Mouse (Mus musculus): ENCODE measurements around the gene Patl2.
"Not testable (repeated sequence)": the region's sequence is repeated elsewhere in the genome, so short reads cannot be mapped to it uniquely, and the experiment has no call there.

Patl2 gene

DNA sequence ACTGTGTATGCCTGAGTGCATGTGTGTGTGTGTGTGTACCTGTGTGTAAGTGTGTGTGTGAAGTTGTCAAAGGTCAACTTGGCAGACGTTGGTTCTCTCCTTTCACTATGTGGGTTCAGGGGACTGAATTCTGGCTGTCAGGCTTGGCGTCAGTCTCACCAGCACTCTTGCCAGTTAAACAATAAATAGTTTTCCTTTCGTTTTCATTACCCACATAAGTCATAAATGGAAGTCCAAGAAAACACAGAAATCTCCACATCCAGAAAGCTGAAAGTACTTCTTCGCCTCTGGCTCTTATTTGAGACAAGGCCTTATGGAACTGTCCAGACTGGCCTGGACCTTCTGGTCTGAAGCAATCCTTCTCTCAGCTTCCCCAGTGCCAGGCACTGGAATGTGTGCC lies 40.2 kb downstream of the Patl2 start:
- DNase-seq (ENCODE audit: low spot score in 2 of 2) = no peak

DNA sequence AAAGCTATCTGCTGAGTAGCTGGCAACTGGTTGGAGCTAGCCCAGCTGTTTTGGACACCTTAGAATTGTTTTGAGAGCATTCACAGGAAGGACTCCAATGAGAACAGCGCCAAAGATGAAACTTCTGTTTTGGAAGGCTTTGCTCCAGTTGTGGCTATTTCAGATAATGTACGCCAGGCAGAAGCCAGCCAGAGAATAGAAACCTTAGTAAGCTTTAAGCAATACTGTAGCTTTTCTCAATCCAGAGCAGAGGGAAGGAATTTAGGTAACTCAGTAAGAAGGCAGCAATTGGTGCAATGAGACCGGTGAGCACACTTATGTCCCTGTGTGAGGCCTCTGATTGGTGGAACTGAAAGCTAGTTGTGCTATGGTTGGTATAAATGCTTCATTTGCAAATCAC lies 42.9 kb downstream of the Patl2 start:
- no peak for DNase-seq (ENCODE audit: low spot score in 2 of 2)

DNA sequence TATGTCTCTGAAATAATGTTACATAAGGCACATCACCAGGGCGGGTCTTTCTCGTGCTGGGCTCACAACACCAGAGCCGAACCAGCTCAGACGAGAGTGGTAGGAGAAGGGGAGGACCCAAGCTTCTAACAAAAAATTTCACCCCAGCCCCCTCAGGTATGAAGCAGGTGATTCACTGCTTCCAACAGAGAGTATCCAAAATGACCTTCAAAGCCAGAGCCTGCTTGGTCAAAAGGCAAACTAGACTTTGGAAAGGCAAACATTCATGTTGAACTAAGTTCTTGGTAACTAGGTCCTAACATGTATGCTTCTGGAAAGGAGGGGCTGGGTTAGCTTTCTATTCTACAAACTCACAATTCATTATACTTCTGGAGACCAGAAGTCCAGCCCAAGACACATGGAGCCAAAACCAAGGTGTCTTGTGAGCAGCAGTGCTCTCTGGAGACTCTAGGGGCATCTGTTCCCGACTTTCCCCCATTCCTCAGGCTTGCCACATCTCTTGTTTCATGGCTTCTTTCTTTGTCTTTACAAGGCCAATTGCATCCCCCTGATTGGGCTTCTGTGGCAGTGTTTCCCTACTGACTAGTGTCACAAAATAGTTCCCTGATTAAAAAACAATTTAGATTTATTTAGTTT lies 44.5 kb downstream of the Patl2 start:
- no peak for DNase-seq (ENCODE audit: low spot score in 2 of 2)

DNA sequence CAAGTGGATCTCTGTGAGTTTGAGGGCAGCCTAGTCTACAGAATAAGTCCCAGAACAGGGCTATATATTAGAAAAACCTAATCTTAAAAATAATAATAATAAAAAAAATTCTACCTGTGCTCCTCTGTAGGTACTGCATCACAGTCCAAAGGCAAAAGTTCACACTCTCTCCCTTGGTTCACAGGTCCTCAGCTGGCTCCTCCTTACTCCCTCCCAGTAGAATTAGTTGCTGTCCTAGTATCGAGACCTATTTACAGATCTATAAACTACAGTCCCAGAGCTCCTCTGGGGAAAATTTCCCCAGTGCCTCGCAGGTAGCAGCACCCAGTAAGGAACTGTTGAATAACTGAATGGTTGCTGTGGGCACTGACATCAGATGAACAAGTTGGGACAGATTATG lies 45.2 kb downstream of the Patl2 start:
- DNase-seq (ENCODE audit: low spot score in 2 of 2) = no peak

DNA sequence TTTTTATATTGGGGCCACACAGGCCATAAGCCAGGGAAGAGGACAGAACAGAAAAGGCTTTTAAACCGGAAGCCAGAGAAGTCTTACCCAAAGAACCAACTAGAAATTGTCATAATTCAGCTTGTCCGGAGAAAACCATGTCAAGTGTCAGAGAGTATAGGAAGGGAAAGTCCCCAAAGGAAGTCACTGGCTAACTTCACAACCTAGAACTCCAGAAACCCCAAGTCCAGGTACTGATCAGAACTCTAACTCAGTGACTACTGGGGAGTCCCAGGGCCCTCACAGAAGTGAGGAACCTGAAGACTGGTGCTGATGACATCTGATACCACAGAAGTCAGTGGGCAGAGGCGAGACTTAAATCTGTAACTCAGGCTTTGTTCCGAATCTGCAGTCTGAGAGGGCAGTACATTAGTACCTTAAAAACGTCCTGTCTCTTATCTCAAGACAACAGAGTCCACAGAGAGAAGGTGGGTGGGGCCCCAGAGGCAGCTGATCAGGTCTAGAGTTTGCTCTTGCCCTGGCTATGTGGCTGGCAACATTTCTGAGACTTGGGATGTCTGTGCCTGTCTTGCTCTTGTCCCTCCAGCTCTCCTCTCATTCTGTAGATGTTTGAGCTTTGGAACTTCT lies 48.0 kb downstream of the Patl2 start:
- DNase-seq (ENCODE audit: low spot score in 2 of 2) = no peak

DNA sequence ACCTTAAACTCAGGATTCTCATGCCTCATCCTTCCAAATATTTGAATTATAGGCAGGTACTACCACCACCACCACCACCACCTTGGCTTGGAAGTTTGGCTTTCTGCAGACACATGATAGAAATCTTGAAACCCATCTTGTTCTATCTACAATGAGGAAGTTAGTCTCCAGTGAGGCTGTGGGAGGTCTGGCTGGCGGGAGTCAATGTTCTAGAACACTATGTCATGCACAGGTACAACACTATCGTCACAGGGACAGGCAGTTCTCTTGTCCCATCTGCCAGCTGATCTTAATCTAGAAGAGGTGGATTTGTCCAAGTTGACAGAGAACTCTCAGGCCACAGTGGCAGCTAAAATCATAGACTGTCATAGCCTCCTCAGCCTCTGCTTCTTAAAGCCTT lies 53.4 kb downstream of the Patl2 start:
- no peak for DNase-seq (ENCODE audit: low spot score in 2 of 2)

DNA sequence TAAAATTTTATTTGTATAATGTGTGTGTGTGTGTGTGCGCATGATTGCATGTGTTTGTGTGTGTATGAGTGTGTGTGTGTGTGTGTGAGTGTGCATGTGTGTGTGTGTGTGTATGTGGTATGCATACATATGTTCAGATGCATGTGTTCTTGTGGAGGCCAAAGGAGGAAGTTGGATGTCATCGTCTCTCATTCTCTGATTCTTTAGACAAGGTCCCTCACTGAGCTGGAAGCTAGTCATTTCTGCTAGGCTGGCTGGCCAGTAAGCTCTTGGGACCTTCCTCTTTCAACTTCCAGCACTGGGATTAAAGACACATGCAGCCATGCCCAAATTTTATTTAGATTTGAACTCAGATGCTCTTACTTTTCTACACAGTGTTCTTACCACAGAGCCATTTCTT lies 53.9 kb downstream of the Patl2 start:
- no peak for DNase-seq (ENCODE audit: low spot score in 2 of 2)

DNA sequence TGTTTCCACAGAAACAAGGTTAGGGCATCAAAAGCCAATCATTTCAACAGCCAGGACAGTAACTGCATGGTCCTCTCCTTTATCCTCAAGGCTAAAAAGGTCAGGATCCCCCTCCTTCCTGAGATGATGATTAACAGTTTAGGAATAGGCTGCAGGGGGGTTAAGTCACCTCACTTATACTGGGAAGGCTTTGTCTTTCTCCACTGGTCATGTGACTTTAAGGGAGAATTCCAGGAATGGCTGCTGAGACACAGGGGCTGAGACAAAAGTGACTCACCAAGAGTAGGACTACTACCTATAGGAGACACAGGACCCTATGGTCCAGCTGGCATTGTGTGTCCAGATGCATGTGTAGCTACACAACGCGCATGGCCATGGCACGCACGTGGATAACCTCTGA lies 58.4 kb downstream of the Patl2 start:
- DNase-seq (ENCODE audit: low spot score in 2 of 2) = no peak

DNA sequence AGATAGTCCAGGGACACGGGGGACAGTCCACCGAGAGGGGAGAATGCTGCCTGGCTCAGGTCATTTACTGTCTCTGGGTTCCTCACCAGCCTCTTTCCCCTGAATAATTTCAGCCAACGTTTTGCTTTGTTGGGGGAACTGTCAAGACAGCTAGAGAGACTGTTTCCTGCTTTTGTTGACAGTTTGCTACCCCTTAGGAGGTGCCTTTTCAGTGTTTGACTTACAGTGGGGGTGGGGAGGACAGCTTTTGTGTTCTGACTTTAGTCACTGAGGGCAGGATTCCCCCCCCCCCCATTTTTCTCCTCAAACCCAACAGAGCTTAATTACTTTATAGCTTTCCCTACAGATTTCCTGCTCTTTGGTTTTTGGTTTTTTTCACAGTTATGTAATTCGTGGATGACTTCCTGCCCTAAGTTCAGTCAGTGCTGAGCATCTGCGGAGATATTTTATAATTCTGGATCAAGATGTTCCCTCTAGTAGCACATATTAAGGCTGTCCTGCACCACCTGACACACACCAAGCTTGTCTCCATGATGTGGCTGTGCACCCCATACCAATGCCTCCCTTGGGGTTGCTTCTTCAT lies 59.1 kb downstream of the Patl2 start:
- DNase-seq (ENCODE audit: low spot score in 2 of 2) = no peak

DNA sequence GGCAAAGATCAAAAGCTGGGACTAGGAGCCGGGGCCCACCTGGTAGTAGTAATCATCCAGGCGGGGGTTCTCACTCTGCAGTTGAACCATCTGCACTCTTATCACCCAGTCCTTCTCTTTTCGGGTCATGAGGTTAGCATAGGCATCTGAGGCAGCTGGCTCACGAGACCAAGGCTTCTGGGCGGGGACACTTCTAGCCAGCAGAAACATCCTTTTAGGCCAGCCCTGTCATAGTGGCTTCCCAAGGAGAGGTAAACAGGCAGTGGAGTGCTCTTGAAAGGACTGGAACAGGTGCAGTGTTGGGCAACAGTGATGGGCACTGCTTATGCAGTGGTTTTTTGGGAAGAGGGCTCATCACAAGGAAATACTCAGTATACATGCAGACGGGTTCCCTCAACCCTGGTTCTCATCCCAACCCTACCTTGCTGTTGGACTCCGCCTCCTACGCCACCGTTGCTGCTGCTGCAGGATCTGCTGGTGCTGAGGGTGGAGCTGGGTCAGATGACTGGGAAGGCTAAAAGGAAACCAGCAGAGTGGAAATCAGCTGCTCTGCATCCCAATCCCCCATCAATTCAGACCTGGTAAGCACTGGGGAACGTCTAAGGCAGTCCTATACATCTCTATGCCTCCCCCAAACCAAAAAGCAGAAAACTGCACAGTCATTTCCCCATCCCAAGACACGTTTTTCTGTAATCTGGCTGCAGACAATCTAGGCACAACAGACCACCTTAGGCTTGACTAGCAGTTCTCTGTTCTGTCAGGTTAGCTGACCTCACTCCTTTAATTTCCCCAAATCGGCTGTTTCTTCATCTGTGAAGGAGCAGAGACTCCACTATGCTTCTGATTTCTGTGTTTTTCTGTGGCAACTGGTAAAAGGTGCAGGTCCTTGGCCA lies 60.1 kb downstream of the Patl2 start:
- DNase-seq (ENCODE audit: low spot score in 2 of 2) = no peak

DNA sequence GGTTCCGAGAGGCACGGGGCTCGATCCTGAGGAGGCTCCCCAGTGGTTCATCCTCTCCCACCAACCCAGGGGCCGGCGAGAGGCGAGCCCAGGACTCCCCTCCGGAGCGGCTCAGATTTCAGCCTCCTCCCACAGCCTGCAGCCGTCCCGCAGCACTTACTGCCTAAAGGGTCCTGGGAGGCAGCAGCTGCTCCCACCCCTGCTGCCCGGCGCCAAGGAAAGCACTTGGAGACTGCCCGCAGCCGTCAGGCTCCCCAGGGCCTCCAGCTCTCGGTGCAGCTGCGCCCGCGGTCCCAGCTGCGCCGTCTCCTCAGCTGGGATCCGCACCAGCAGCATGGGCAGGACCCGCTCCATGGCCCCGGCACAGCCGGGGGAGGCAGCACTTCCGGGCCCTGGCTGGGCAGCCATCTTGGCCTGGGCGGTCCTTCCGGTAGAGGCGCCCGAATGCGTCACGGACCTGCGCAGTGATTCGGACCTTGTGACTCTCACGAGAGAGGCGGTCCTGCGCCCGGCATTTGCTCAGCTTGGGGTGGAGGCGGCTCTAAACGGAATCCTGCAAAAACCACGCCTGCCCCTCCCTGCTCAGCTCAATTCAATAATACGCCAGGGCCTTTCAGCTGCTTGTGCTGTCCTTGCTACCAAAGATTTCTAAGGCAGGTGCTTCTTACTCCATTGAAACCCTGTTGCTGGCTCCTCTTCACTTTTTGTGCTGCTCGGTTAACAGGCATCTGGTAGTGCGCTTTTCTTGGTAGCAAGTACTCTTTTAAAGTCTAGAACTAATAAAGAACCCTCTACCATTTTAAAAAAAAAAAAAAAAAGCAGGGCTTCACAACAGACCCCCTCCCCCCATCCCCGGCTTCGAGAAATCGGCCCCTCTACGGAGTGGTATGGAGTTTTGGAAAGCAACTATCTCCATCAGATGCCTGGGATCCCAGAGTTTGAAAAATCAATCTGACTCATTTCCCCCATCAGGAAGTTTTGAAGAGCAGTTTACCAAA lies 67.7 kb downstream of the Patl2 start, which contains the start of gene Spg11:
TSS of gene Spg11 (minus strand) at position 426 of the 998 bp plus-strand sequence.
- DNase-seq (ENCODE audit: low spot score in 2 of 2) = peak; percentile 99

DNA sequence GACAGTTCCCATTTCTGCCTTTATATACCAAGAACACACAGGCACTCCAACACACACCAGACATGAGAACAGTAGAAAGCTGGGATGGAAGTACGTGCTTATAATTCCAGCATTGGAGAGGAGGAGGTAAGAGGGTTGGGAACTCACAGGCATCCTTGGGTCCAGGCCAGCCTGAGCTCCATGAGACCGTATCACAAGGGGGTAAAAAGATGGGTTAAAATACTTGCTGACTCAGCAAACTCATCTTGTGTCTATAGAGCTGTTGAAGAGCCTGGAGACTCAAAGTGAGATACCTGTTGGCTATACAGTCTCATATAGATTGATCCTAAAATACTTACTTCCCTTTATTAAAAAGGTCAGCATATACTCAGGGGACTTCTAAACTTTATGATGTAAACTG lies 69.1 kb downstream of the Patl2 start:
- no peak for DNase-seq (ENCODE audit: low spot score in 2 of 2)

DNA sequence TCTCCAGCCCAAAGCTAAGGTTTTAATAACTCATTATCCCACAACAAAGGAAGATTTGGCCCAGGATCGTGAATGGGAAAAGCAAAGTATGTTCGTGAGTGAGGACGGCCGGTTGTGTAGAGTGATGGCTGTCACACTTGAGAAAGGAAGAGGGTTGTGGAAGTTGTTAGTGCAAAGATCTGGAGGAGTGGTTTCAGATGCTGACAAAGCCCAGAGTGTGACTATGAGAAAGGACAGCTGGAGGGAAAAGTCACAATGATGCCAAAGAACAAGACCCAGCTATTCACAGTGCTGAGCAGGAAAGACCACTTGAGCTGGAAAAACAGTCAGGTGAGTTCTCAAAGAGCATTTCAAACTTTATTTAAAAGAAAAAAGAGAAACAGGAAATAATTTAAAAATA lies 76.3 kb downstream of the Patl2 start:
- no peak for DNase-seq (ENCODE audit: low spot score in 2 of 2)

DNA sequence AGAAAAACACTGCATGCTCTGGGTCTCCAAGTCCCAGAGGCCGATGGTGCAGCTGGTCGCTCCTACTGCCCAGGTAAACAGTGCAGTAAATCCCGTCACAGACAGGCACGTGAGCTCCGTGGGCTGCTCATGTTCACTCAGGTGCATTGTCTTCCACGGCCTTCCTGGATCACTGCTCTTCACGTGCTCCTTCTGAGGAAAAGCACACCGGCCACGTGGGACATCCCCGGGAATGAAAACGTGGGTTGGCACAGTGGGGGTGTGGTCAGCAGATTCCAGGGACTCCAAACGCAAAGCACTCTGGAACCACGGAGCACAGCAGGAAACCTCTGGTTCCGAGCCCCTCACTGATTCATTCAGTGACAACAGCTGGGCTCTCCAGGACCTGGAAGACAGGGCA lies 77.9 kb downstream of the Patl2 start:
- DNase-seq (ENCODE audit: low spot score in 2 of 2) = no peak

DNA sequence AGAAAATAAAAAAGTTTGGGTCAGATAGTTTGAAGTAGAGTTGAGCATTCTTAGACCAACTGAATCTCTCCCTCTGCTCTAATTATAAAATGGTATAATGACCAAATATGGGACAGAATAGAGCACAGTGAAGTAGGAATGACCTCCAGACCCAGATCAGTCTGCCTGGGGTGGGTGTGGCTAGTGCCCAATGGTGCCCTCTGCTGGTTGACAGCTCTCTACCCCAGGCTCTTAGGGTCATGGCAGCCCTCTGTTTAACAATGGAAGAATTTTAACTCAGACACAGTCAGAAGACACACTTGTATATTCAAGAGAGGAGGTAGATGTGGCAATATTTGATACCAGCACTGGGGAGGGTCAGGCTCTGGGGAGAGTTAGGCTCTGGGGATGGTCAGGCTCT lies 83.9 kb downstream of the Patl2 start:
- DNase-seq (ENCODE audit: low spot score in 2 of 2) = no peak

DNA sequence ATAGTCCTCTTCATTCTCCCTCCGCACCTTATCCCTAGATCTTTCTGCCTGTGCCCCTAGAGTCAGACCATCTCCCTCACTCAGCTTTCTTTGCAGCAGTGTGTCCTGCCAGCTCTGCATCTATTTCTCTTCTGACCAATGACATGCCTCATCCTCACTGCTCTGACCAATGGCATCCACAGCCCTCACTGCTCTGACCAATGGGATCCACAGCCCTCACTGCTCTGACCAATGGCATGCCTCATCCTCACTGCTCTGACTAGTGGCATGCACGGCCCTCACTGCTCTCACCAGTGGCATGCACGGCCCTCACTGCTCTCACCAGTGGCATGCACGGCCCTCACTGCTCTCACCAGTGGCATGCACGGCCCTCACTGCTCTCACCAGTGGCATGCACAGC lies 88.3 kb downstream of the Patl2 start:
- not testable (repeated sequence) for DNase-seq (ENCODE audit: low spot score in 2 of 2)

DNA sequence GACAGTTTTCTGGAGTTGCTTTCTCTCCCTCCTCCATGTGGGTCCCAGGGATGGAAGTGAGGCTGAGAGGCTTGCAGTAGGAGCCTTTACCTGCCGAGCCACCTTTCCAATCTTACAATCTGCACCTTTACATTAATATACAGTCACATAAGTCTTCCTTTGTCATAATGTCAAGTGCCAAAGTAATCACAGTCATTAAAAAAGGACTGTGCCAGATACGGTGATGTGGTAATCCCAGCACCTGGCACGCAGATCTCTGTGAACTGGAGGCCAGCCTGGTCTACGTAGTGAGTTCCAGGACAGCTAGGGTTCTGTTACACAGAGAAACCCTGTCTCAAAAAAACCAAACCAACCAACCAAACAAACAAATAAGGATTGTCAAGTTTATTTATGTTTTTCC lies 92.1 kb downstream of the Patl2 start:
- DNase-seq (ENCODE audit: low spot score in 2 of 2) = no peak

DNA sequence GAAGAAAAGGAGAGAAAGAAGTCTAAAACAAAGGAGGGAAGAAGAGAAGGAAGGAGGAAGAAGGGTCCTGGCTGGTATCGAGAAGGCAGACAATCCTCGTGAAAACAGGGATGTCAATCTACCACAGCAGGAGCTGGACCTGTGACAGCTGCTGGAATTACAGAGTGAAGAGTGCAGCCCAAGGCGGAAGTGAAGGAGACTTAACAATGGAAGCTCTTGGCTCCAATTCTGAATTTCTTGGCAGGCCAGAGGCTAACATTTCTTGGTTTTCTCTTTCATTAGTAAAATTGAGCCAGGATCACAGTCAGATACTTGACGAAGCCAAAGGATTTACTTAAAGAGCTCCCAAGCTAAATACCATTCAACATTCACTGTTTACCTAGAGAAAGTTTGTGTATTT lies 99.5 kb downstream of the Patl2 start:
- DNase-seq (ENCODE audit: low spot score in 2 of 2) = no peak

DNA sequence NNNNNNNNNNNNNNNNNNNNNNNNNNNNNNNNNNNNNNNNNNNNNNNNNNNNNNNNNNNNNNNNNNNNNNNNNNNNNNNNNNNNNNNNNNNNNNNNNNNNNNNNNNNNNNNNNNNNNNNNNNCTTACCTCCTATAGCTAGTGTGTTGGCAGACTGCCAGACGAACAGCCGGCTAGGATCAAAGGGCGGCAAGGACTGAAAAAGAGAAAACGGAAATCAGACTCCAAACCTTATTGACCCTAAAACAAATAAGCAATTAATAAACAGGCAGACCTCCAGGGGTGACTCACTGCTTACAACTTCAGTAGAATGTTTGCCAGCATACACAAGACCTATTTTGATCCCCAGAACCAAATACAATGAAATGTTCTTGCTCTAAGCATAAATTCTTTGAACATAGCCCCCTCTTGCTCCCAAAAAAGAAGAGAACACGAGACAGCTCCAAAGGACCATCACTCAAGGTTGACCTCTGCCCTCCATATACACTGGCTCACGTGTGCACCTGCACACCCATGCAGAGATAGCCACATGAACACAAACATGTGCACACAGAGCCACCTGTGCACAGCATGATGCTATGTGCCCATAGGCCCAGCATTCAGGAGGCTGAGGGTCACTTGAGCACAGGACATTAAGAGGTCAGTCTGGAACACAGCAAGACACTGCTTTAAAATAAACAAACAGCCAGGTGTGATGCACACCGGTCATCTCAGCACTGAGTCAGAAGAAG lies 104.1 kb downstream of the Patl2 start:
- DNase-seq (ENCODE audit: low spot score in 2 of 2) = no peak

Measured in frontal cortex, postnatal 36 days (tissue).